Mouse (Mus musculus) MEL (cell line): ENCODE data around the gene Thoc6. TPM values are rescaled to one million over a fixed set of nuclear protein-coding genes. Genes with fewer than 3 reads are reported as not detected.

Source experiments
- DNase-seq: peaks from one replicate; pipeline ENCODE4 v3.0.0; 2011; ENCODE audit warnings: low read depth, low spot score
- H3K27ac ChIP-seq: 2 replicates; pipeline ENCODE4 v1.5.1; 2012; ENCODE audit warnings: low read depth, mild to moderate bottlenecking, control low read depth, low read length, moderate library complexity; ENCODE audit not compliant: control insufficient read depth
- H3K27me3 ChIP-seq, 2 experiments: fragments of 150-350 bp in 1 of 2; sonication (generic) in 1 of 2; 2 replicates each; pipeline ENCODE4 v1.6.1; 2012; ENCODE audit warnings: low read length in 2 of 2, mild to moderate bottlenecking in 2 of 2, improper control_type of control experiment in 1 of 2, moderate library complexity in 1 of 2; ENCODE audit not compliant: insufficient read depth in 2 of 2, control insufficient read depth in 1 of 2
- H3K36me3 ChIP-seq, 2 experiments: 2 replicates each; pipeline ENCODE4 v1.6.1; 2012 to 2014; ENCODE audit warnings: low read length in 2 of 2, improper control_type of control experiment in 1 of 2, inconsistent platforms in 1 of 2, mild to moderate bottlenecking in 1 of 2; ENCODE audit not compliant: insufficient read depth in 2 of 2, control insufficient read depth in 1 of 2
- H3K4me1 ChIP-seq, 2 experiments: fragments of 150-350 bp in 1 of 2; sonication (generic) in 1 of 2; 2 replicates each; pipeline ENCODE4 v1.6.1; 2012; ENCODE audit warnings: low read length in 2 of 2, improper control_type of control experiment in 1 of 2, mild to moderate bottlenecking in 1 of 2; ENCODE audit not compliant: insufficient read depth in 2 of 2, control insufficient read depth in 1 of 2
- H3K4me3 ChIP-seq, 2 experiments: fragments of 150-350 bp in 1 of 2; sonication (generic) in 1 of 2; 2 replicates each; pipeline ENCODE4 v1.5.1; 2012; ENCODE audit warnings: low read depth in 2 of 2, low read length in 2 of 2, mild to moderate bottlenecking in 2 of 2, moderate library complexity in 2 of 2, control low read depth in 1 of 2, improper control_type of control experiment in 1 of 2; ENCODE audit not compliant: control insufficient read depth in 1 of 2, insufficient read depth in 1 of 2
- H3K79me2 ChIP-seq: 2 replicates; pipeline ENCODE4 v1.6.1; 2012; ENCODE audit warnings: mild to moderate bottlenecking, low read length, moderate library complexity; ENCODE audit not compliant: control insufficient read depth, poor library complexity, insufficient read depth
- H3K9ac ChIP-seq: 2 replicates; pipeline ENCODE4 v1.6.1; 2012; ENCODE audit warnings: low read depth, mild to moderate bottlenecking, control low read depth, low read length, moderate library complexity; ENCODE audit not compliant: control insufficient read depth, poor library complexity, severe bottlenecking
- H3K9me3 ChIP-seq: fragments of 150-350 bp; sonication (generic); replicated peaks from 2 replicates; pipeline ENCODE4 v1.6.1; 2012; ENCODE audit warnings: mild to moderate bottlenecking, low read length, improper control_type of control experiment, moderate library complexity; ENCODE audit not compliant: insufficient read depth
- CTCF ChIP-seq, 3 experiments: IDR thresholded peaks in 2 of 3; conservative IDR thresholded peaks in 1 of 3; 2 replicates each; pipeline ENCODE4 v1.5.1; 2011 to 2012; ENCODE audit warnings: low read length in 3 of 3, low read depth in 2 of 3, mild to moderate bottlenecking in 2 of 3, improper control_type of control experiment in 1 of 3, inconsistent platforms in 1 of 3, mixed read lengths in 1 of 3, moderate library complexity in 1 of 3; ENCODE audit not compliant: control insufficient read depth in 1 of 3, insufficient read depth in 1 of 3, poor library complexity in 1 of 3, severe bottlenecking in 1 of 3
- ELF1 ChIP-seq: IDR thresholded peaks from 2 replicates; pipeline ENCODE4 v1.6.1; 2014; ENCODE audit warnings: low read depth, mild to moderate bottlenecking, inconsistent platforms, low read length, improper control_type of control experiment, moderate library complexity
- ETS1 ChIP-seq: IDR thresholded peaks from 2 replicates; pipeline ENCODE4 v1.6.1; 2012; ENCODE audit warnings: low read depth, mild to moderate bottlenecking, inconsistent platforms, low read length, improper control_type of control experiment, moderate library complexity
- GABPA ChIP-seq: IDR thresholded peaks from 2 replicates; pipeline ENCODE4 v1.6.1; 2012; ENCODE audit warnings: low read depth, mild to moderate bottlenecking, inconsistent platforms, low read length, improper control_type of control experiment, moderate library complexity
- GATA1 ChIP-seq: IDR thresholded peaks from 2 replicates; pipeline ENCODE4 v1.6.1; 2011; ENCODE audit warnings: low read depth, low read length, improper control_type of control experiment
- HCFC1 ChIP-seq: IDR thresholded peaks from 2 replicates; pipeline ENCODE4 v1.6.1; 2012; ENCODE audit warnings: low read depth, mild to moderate bottlenecking, inconsistent platforms, low read length, improper control_type of control experiment, moderate library complexity
- KAT2A ChIP-seq: conservative IDR thresholded peaks from 2 replicates; pipeline ENCODE4 v1.6.1; 2012; ENCODE audit warnings: low read depth, low read length, improper control_type of control experiment, inconsistent platforms
- MAX ChIP-seq: IDR thresholded peaks from 2 replicates; pipeline ENCODE4 v1.6.1; 2011; ENCODE audit warnings: low read length, improper control_type of control experiment
- MAZ ChIP-seq: IDR thresholded peaks from 2 replicates; pipeline ENCODE4 v1.6.1; 2012; ENCODE audit warnings: low read depth, mild to moderate bottlenecking, inconsistent platforms, low read length, improper control_type of control experiment
- MEF2A ChIP-seq: IDR thresholded peaks from 2 replicates; pipeline ENCODE4 v1.6.1; 2014; ENCODE audit warnings: low read depth, mild to moderate bottlenecking, inconsistent platforms, low read length, improper control_type of control experiment; ENCODE audit not compliant: poor library complexity, insufficient replicate concordance, severe bottlenecking; ENCODE audit errors: extremely low read depth
- MYB ChIP-seq: IDR thresholded peaks from 2 replicates; pipeline ENCODE4 v1.6.1; 2011; ENCODE audit warnings: mild to moderate bottlenecking, low read depth, low read length, improper control_type of control experiment
- NELFE ChIP-seq: IDR thresholded peaks from 2 replicates; pipeline ENCODE4 v1.6.1; 2011; ENCODE audit warnings: low read depth, low read length, improper control_type of control experiment
- POLR2AphosphoS5 ChIP-seq: IDR thresholded peaks from 2 replicates; pipeline ENCODE4 v1.6.1; 2012; ENCODE audit warnings: low read depth, borderline replicate concordance, mild to moderate bottlenecking, inconsistent platforms, low read length, moderate library complexity, mixed read lengths
- RAD21 ChIP-seq: IDR thresholded peaks from 2 replicates; pipeline ENCODE4 v1.6.1; 2011; ENCODE audit warnings: mild to moderate bottlenecking, low read depth, low read length, improper control_type of control experiment
- SMC3 ChIP-seq: IDR thresholded peaks from 2 replicates; pipeline ENCODE4 v1.6.1; 2011; ENCODE audit warnings: low read depth, low read length, improper control_type of control experiment
- TAL1 ChIP-seq: IDR thresholded peaks from 2 replicates; pipeline ENCODE4 v1.6.1; 2012; ENCODE audit warnings: mild to moderate bottlenecking, inconsistent platforms, low read length, moderate library complexity, mixed read lengths
- TBP ChIP-seq: IDR thresholded peaks from 2 replicates; pipeline ENCODE4 v1.8.0; 2011; ENCODE audit warnings: low read depth, low read length, improper control_type of control experiment
- UBTF ChIP-seq: IDR thresholded peaks from 2 replicates; pipeline ENCODE4 v1.6.1; 2012; ENCODE audit warnings: low read depth, mild to moderate bottlenecking, inconsistent platforms, low read length, improper control_type of control experiment, moderate library complexity, borderline replicate concordance; ENCODE audit not compliant: insufficient read depth
- ZC3H11A ChIP-seq: IDR thresholded peaks from 2 replicates; pipeline ENCODE4 v1.6.1; 2012; ENCODE audit warnings: low read depth, mild to moderate bottlenecking, inconsistent platforms, low read length, improper control_type of control experiment
- ZKSCAN1 ChIP-seq: IDR thresholded peaks from 2 replicates; pipeline ENCODE4 v1.6.1; 2012; ENCODE audit warnings: low read depth, mild to moderate bottlenecking, inconsistent platforms, low read length, improper control_type of control experiment, moderate library complexity
- ZNF384 ChIP-seq: IDR thresholded peaks from 2 replicates; pipeline ENCODE4 v1.6.1; 2012; ENCODE audit warnings: low read depth, mild to moderate bottlenecking, inconsistent platforms, low read length, improper control_type of control experiment
- polyA plus RNA-seq, 2 experiments: library from polyadenylated mRNA; stranded (reverse) in 1 of 2; unstranded in 1 of 2; fragments of >175 nt in 1 of 2; fragments of >200 nt in 1 of 2; gene quantifications; 2 replicates each; pipeline versions ENCODE4 v1.2.1 to v1.2.4; 2012; ENCODE audit warnings: low replicate concordance in 2 of 2, low read depth in 1 of 2; ENCODE audit not compliant: insufficient read length in 2 of 2, insufficient read depth in 1 of 2, missing spikeins in 1 of 2
- total RNA-seq: library from RNA; depleted of rRNA; stranded (reverse); fragments of 300-350 nt; gene quantifications from 2 replicates; pipeline ENCODE4 v1.2.3, GENCODE M21; 2012

Gene Thoc6
- total and polyA plus RNA-seq, 3 experiments, result 26.4 to 62.9 TPM; not detected in 1

GRCm38 (mm10) chr17:23645894-23646293 lies 27.8 kb downstream of the Thoc6 start:
- Histone ChIP-seq H3K4me3 (no peak overlapping the region), H3K4me1 (no peaks in the 10 kb centered on the region), H3K9me3 (no peaks in the 10 kb centered on the region), H3K27ac (no peak overlapping the region), H3K36me3 (no peaks in the 10 kb centered on the region), H3K79me2 (no peaks in the 10 kb centered on the region), H3K9ac (no peak overlapping the region), H3K27me3 (peaks cover 2 to 3% of the 10 kb centered on the region in 2 experiments; a peak in 2 of 4 replicates)
- TF ChIP-seq GABPA (no peak), POLR2AphosphoS5 (no peak), UBTF (no peak), ZKSCAN1 (no peak), CTCF (IDR thresholded peaks at IDR 0.05 in 2 of 3, conservative IDR thresholded peaks at IDR 0.05 in 1 of 3; ENCODE audit: control insufficient read depth in 1 of 3, insufficient read depth in 1 of 3, low read depth in 2 of 3, low read length in 3 of 3, poor library complexity in 1 of 3, severe bottlenecking in 1 of 3) (no peak), NELFE (no peak), MAZ (no peak)
- DNase-seq, result no peak

- Histone ChIP-seq H3K36me3 (no peaks in the 10 kb centered on the region), H3K9ac (no peak within 1 kb of the TSS), H3K4me3 (no peak within 1 kb of the TSS)
- no peak for DNase-seq
- no peak for TF ChIP-seq ELF1
- TF ChIP-seq POLR2AphosphoS5, result no peak
- no peak for TF ChIP-seq ZC3H11A
- TF ChIP-seq KAT2A, result no peak
- TF ChIP-seq TBP, result no peak
- TF ChIP-seq HCFC1, result no peak
- TF ChIP-seq SMC3, result no peak
- TF ChIP-seq, all 39 proteins: peak for 0
- H3K79me2 ChIP-seq, result no peaks in the 10 kb centered on the region
- no peaks in the 10 kb centered on the region for H3K4me1 ChIP-seq
- H3K9me3 ChIP-seq, result no peaks in the 10 kb centered on the region
- H3K27ac ChIP-seq, result no peak within 1 kb of the TSS
- peaks cover 2 to 5% of the 10 kb centered on the region in 2 experiments; a peak in 2 of 4 replicates for H3K27me3 ChIP-seq
These were observed 28.8 kb downstream of the Thoc6 start, which contains the start of gene Mmp25 for GRCm38 (mm10) chr17:23644613-23645495. Gene Mmp25, minus strand, starts transcription at chr17:23645277.

- no peak for TF ChIP-seq HCFC1
- TF ChIP-seq ETS1, result no peak
- TF ChIP-seq RAD21, result no peak
- no peak for TF ChIP-seq ZNF384
- no peak for TF ChIP-seq TAL1
- no peak for TF ChIP-seq CTCF (IDR thresholded peaks at IDR 0.05 in 2 of 3, conservative IDR thresholded peaks at IDR 0.05 in 1 of 3; ENCODE audit: control insufficient read depth in 1 of 3, insufficient read depth in 1 of 3, low read depth in 2 of 3, low read length in 3 of 3, poor library complexity in 1 of 3, severe bottlenecking in 1 of 3)
- TF ChIP-seq MYB, result no peak
- TF ChIP-seq MAX, result no peak
- TF ChIP-seq MAZ, result no peak
- TF ChIP-seq MEF2A, result no peak
- no peak for TF ChIP-seq GATA1
- no peak for TF ChIP-seq UBTF
- TF ChIP-seq SMC3, result no peak
- TF ChIP-seq NELFE, result no peak
- TF ChIP-seq, all 39 proteins: peak for 0
- Histone ChIP-seq H3K79me2 (no peaks in the 10 kb centered on the region), H3K4me1 (no peaks in the 10 kb centered on the region), H3K27ac (no peak overlapping the region), H3K36me3 (no peaks in the 10 kb centered on the region), H3K27me3 (peaks cover 3 to 14% of the 10 kb centered on the region in 2 experiments; a peak in 2 of 4 replicates), H3K4me3 (no peak overlapping the region), H3K9me3 (no peaks in the 10 kb centered on the region), H3K9ac (no peak overlapping the region)
- no peak for DNase-seq
These were observed 42.4 kb downstream of the Thoc6 start for GRCm38 (mm10) chr17:23631241-23631640.
